Mouse (Mus musculus): Measurements from ENCODE around the gene Zdhhc6.

DNA sequence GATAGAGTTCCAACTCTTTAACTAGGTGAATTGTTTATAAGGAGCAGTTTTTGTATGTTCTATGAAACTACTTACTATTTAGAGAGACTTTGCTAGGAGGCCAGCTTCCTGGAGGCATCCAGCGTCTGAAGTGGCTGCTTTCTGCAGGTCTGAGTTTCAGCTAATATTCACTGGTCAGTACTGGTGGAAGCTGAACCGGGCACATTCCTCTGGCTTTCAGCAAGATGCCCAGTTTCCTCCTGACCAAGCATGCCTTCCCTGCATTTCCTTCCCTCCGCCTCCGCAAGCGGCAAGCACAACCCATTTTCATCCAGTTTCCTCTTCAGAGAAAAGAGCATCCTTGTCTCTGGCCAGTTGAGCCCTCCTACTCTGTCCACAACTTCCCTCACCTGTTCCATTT lies 46.8 kb downstream of the Zdhhc6 start:
- no peak for TF ChIP-seq POLR2A (IDR thresholded peaks at IDR 0.05; ENCODE audit: borderline replicate concordance, extremely low read depth, insufficient read depth, insufficient read length, poor library complexity, severe bottlenecking)
- no peak for TF ChIP-seq CTCF (IDR thresholded peaks at IDR 0.05; ENCODE audit: borderline replicate concordance, extremely low read depth, insufficient read depth, insufficient read length)
